ENCODE assay signal across 8 mouse cellular contexts in the genomic region with DNA sequence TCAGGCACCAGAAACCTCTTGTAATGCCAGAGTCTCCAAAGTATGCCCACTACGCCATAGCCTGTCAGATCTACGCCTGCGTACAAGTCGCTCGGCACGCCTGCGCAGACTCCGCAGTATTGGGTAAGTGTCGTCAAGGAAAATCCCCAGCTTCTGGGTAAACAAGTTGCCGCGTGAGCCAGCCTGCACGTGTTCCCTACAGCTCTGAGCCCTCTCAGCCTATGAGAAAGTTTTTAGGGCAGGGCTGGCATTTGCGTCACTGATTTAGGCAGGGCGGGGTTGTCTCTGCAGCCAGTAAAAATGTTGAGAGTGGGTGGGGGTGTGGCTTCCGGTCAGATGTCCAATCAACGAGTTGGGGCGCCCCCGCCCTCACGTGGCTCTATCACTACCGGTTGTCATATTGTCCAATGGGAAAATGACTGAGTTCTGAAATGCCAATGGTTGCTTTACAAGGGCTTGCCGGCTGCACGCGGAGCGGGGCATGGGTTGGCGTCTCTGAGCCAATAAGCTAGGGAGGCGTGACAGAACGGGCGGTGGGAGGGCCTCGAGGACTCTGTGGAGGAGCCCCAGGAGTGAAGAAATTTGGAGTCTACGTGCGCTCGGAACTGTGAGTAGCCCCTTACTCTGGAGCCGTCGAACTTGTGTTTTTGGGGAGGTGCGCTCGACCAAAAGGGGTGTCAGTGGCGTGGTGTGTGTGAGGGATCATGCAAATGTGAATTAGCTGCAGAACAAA. TPM values are rescaled to one million over a fixed set of nuclear protein-coding genes. Genes with fewer than 3 reads are reported as not detected.
DNase-seq lines count a peak whose midpoint lies in the region; ATAC-seq and TF ChIP-seq lines count a peak whose summit lies in the region.

Gene Per1 (plus strand): TSS at position 521 of the 733 bp plus-strand sequence.

- ATAC-seq in activated CD4-positive, CD25-positive, alpha-beta regulatory T cell, adult 4 months = peak; percentile 57
- ATAC-seq in megakaryocyte progenitor cell, adult 5-6 weeks (replicated peaks; ENCODE audit: poor library complexity) = peak; percentile 55

- H3K4me1 ChIP-seq in cortical plate, adult 2 months (ENCODE audit: control insufficient read depth, insufficient read depth, low read length) = peaks cover 2% of the 10 kb centered on the region; the same call in 1 of the 2 replicates

- no peak for TF ChIP-seq CTCF in cortical plate, adult 2 months (IDR thresholded peaks at IDR 0.05; ENCODE audit: extremely low read depth, insufficient read depth, low read length)

- H3K27ac ChIP-seq in cortical plate, adult 2 months (ENCODE audit: insufficient read depth, low read length) = peak within 1 kb of the TSS; percentile 98

- DNase-seq in gastrocnemius, adult 8-10 months (ENCODE audit: low spot score in 2 of 2) = peak; percentile 100
- DNase-seq in hindlimb bud, embryonic 11.5 days (ENCODE audit: extremely low spot score, low read depth, low spot score) = peak; percentile 95
- peak; percentile 100 for DNase-seq in left cerebral cortex, adult 9 months (ENCODE audit: low spot score in 2 of 2)
- DNase-seq in right cerebral cortex, postnatal 14 days = peak; percentile 98
- DNase-seq in urinary bladder, postnatal 36 days (ENCODE audit: low spot score in 2 of 2) = peak; percentile 99 to 100

- peak; percentile 98 for TF ChIP-seq POLR2A in cortical plate, adult 2 months (IDR thresholded peaks at IDR 0.05; ENCODE audit: extremely low read depth, insufficient read depth, low read length)

- peak within 1 kb of the TSS; percentile 68 for H3K4me3 ChIP-seq in cortical plate, adult 2 months (ENCODE audit: insufficient read depth, low read length)

RNA-seq across cellular contexts. Expression of gene Per1, which starts in this region (rescaled TPM):
- polyA plus RNA-seq in activated CD4-positive, CD25-positive, alpha-beta regulatory T cell, adult 4 months (2017; shearing (Covaris generic)) = 1 to 10 TPM; 4.5 to 6.7 TPM
- 48.3 and 57.6 TPM in 2 replicates for polyA plus RNA-seq in cortical plate, adult 2 months (2012; rRNA removed)
- total RNA-seq in gastrocnemius, adult 8-10 months (2022) = 10 to 100 TPM; 58.8 to 81.4 (median 70.4) TPM
- total RNA-seq in megakaryocyte progenitor cell, adult 5-6 weeks (2015) = 8.3 and 8.8 TPM in 2 replicates
- total RNA-seq in megakaryocyte progenitor cell, adult 5-6 weeks (2017) = 4.0 and 4.8 TPM in 2 replicates

Comparison
In these comparisons a context has a peak if more than half of its experiments do, and no peak if none do; other contexts are left out.
1. Peak in every context shown above with its lines: DNase-seq, ATAC-seq, H3K4me3 ChIP-seq and H3K27ac ChIP-seq.
2. RNA of gene Per1 (total RNA-seq): 58.8 to 81.4 TPM in gastrocnemius, adult 8-10 months; 4.0 to 8.8 TPM in megakaryocyte progenitor cell, adult 5-6 weeks; every median in the first group is over 4 times any median in the second.